Mouse (Mus musculus): Measurements from ENCODE around the gene Slc41a2. TPM values are rescaled to one million over a fixed set of nuclear protein-coding genes. Genes with fewer than 3 reads are reported as not detected.

The Slc41a2 gene
- polyA plus RNA-seq, 1 experiment: 8.5 TPM

DNA sequence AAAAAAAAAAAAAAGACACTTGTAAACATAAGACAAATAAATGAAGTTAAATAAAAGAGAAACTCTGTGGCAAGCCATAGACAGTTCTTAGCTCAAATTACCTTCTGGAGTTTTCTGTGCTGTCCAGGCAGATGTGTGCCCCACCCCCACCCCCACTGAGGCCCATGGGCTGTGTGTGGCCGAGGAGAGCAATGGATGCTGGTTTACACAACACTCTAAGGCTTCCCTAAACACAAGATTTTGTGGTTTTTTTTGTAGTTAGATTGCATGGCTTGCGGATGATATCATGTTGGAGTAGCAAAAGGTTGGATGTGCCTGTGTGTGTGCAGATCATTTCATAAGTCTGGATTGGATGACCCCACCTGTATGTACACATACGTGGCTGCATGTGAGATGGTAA is 116.8 kb downstream of the Slc41a2 start:
- TF ChIP-seq CTCF (IDR thresholded peaks at IDR 0.05; ENCODE audit: control insufficient read depth, insufficient read depth, insufficient replicate concordance, low read depth, low read length): no peak
- no peak for TF ChIP-seq POLR2A (IDR thresholded peaks at IDR 0.05; ENCODE audit: control insufficient read depth, low read depth, low read length)
- Histone ChIP-seq H3K36me3 (ENCODE audit: control insufficient read depth, insufficient read depth, low read length) (no peaks in the 10 kb centered on the region), H3K4me1 (ENCODE audit: control insufficient read depth, insufficient read depth, low read length) (peaks cover 3% of the 10 kb centered on the region; the same call in 1 of the 2 replicates)

GRCm38 (mm10) chr10:83220217-83220616 is 117.5 kb downstream of the Slc41a2 start:
- Histone ChIP-seq H3K27me3 (ENCODE audit: control insufficient read depth, insufficient read depth, low read length) (no peaks in the 10 kb centered on the region), H3K4me1 (ENCODE audit: control insufficient read depth, insufficient read depth, low read length) (peaks cover 3% of the 10 kb centered on the region; the same call in 1 of the 2 replicates), H3K36me3 (ENCODE audit: control insufficient read depth, insufficient read depth, low read length) (no peaks in the 10 kb centered on the region), H3K4me3 (ENCODE audit: control insufficient read depth, low read depth, low read length) (no peak overlapping the region), H3K27ac (ENCODE audit: control insufficient read depth, insufficient read depth, low read depth, low read length) (no peak overlapping the region)
- TF ChIP-seq POLR2A (IDR thresholded peaks at IDR 0.05; ENCODE audit: control insufficient read depth, low read depth, low read length): no peak
- TF ChIP-seq CTCF (IDR thresholded peaks at IDR 0.05; ENCODE audit: control insufficient read depth, insufficient read depth, insufficient replicate concordance, low read depth, low read length): no peak

More for the DNA sequence above, 116.8 kb downstream of the Slc41a2 start:
- no peaks in the 10 kb centered on the region for H3K27me3 ChIP-seq (ENCODE audit: control insufficient read depth, insufficient read depth, low read length)
- H3K27ac ChIP-seq (ENCODE audit: control insufficient read depth, insufficient read depth, low read depth, low read length): no peak overlapping the region
- H3K4me3 ChIP-seq (ENCODE audit: control insufficient read depth, low read depth, low read length): no peak overlapping the region

DNA sequence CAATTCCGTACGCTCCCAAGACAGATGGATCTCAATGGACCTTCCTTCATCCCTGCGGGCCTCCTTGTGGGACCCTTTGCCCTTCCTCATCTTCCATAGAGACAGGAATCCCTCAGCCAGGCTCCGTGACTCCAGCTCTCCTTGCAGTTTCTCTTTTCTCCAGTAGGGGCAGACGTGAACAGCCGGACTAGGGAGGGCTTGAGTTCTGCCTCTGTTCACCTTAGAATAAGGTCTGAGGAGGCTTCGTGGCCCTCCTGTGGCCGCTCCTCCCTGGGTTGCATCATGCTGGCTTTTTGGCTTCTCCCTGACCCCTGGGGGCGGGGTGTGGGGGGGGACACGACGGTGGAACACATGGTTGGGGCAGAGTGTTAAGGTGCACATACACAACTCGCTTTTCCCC is 118.0 kb downstream of the Slc41a2 start:
- TF ChIP-seq CTCF (IDR thresholded peaks at IDR 0.05; ENCODE audit: control insufficient read depth, insufficient read depth, insufficient replicate concordance, low read depth, low read length) (peak; percentile 67; the same call in 1 of the 2 replicates), POLR2A (IDR thresholded peaks at IDR 0.05; ENCODE audit: control insufficient read depth, low read depth, low read length) (no peak)
- Histone ChIP-seq H3K4me3 (ENCODE audit: control insufficient read depth, low read depth, low read length) (no peak overlapping the region), H3K4me1 (ENCODE audit: control insufficient read depth, insufficient read depth, low read length) (peaks cover 3% of the 10 kb centered on the region; the same call in 1 of the 2 replicates), H3K27me3 (ENCODE audit: control insufficient read depth, insufficient read depth, low read length) (no peaks in the 10 kb centered on the region), H3K36me3 (ENCODE audit: control insufficient read depth, insufficient read depth, low read length) (no peaks in the 10 kb centered on the region), H3K27ac (ENCODE audit: control insufficient read depth, insufficient read depth, low read depth, low read length) (no peak overlapping the region)

DNA sequence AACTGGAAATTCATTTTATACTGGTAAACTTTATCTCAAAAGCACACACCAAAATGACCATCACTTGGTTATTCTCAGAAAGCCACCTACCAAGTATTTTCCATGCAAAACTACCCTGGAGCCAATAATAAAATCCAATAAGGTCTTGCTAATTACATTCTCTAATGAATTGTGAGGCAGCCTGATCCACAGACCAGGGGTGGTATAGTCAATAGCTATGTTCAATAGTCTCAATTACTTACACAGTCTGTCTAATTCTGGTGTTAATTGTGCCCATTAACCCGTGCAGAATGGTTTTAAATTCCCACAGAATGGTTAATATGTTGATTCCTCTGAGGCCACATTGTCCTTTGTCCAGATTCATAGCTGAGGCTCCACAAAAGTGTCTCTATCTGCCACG is 118.9 kb downstream of the Slc41a2 start:
- TF ChIP-seq CTCF (IDR thresholded peaks at IDR 0.05; ENCODE audit: control insufficient read depth, insufficient read depth, insufficient replicate concordance, low read depth, low read length) (no peak), POLR2A (IDR thresholded peaks at IDR 0.05; ENCODE audit: control insufficient read depth, low read depth, low read length) (no peak)
- H3K27ac ChIP-seq (ENCODE audit: control insufficient read depth, insufficient read depth, low read depth, low read length): no peak overlapping the region
- H3K27me3 ChIP-seq (ENCODE audit: control insufficient read depth, insufficient read depth, low read length): no peaks in the 10 kb centered on the region

DNA sequence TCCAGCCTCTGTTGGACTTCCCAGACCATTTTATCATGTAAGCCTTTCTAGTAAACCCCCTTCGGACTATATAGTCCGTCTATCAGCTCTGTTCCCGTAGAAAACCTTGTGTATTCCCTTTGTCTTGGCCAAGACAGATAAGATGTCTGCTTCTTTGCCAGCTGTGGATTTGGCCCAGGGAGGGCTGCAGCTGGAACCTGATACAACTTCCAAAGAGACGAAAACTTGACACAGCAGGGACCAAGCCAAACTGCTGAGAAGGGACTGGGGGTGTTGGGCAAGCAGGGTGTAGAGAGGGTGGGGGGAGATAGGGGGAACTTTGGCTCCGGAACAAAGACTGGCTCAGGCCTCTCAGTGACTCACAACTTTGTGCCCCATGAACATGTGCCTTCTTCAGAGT is 120.4 kb downstream of the Slc41a2 start:
- H3K4me3 ChIP-seq (ENCODE audit: control insufficient read depth, low read depth, low read length): no peak overlapping the region
- peaks cover 3% of the 10 kb centered on the region; the same call in 1 of the 2 replicates for H3K4me1 ChIP-seq (ENCODE audit: control insufficient read depth, insufficient read depth, low read length)
- no peaks in the 10 kb centered on the region for H3K36me3 ChIP-seq (ENCODE audit: control insufficient read depth, insufficient read depth, low read length)
- no peaks in the 10 kb centered on the region for H3K27me3 ChIP-seq (ENCODE audit: control insufficient read depth, insufficient read depth, low read length)
- H3K27ac ChIP-seq (ENCODE audit: control insufficient read depth, insufficient read depth, low read depth, low read length): no peak overlapping the region
- TF ChIP-seq POLR2A (IDR thresholded peaks at IDR 0.05; ENCODE audit: control insufficient read depth, low read depth, low read length): no peak
- TF ChIP-seq CTCF (IDR thresholded peaks at IDR 0.05; ENCODE audit: control insufficient read depth, insufficient read depth, insufficient replicate concordance, low read depth, low read length): no peak

More for the DNA sequence above, 118.9 kb downstream of the Slc41a2 start:
- no peaks in the 10 kb centered on the region for H3K36me3 ChIP-seq (ENCODE audit: control insufficient read depth, insufficient read depth, low read length)
- H3K4me1 ChIP-seq (ENCODE audit: control insufficient read depth, insufficient read depth, low read length): peaks cover 3% of the 10 kb centered on the region; the same call in 1 of the 2 replicates
- no peak overlapping the region for H3K4me3 ChIP-seq (ENCODE audit: control insufficient read depth, low read depth, low read length)

DNA sequence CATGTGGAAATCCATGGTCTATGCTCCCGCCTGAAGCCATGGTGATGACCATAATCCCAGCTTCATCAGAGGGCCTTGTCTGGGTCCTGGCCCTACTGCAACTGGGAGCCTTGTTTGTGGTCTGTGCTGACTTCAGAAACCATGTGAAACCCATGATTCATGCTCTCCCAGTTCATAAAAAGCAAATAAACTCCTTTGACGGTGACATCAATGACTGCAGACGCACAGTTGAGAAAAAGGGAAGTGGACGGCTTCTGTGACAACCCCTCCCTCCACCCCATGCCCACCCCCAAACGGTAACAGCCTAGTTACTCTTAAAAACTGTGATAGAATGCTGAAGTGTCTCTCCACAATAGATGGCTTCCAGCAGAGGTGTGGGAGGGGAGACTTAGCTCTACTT is 122.1 kb downstream of the Slc41a2 start:
- no peak for TF ChIP-seq CTCF (IDR thresholded peaks at IDR 0.05; ENCODE audit: control insufficient read depth, insufficient read depth, insufficient replicate concordance, low read depth, low read length)
- no peak for TF ChIP-seq POLR2A (IDR thresholded peaks at IDR 0.05; ENCODE audit: control insufficient read depth, low read depth, low read length)
- Histone ChIP-seq H3K4me1 (ENCODE audit: control insufficient read depth, insufficient read depth, low read length) (peaks cover 3% of the 10 kb centered on the region; the same call in 1 of the 2 replicates), H3K36me3 (ENCODE audit: control insufficient read depth, insufficient read depth, low read length) (no peaks in the 10 kb centered on the region), H3K27me3 (ENCODE audit: control insufficient read depth, insufficient read depth, low read length) (no peaks in the 10 kb centered on the region), H3K27ac (ENCODE audit: control insufficient read depth, insufficient read depth, low read depth, low read length) (no peak overlapping the region), H3K4me3 (ENCODE audit: control insufficient read depth, low read depth, low read length) (no peak overlapping the region)

GRCm38 (mm10) chr10:83212618-83213017 is 125.1 kb downstream of the Slc41a2 start:
- TF ChIP-seq CTCF (IDR thresholded peaks at IDR 0.05; ENCODE audit: control insufficient read depth, insufficient read depth, insufficient replicate concordance, low read depth, low read length): no peak
- TF ChIP-seq POLR2A (IDR thresholded peaks at IDR 0.05; ENCODE audit: control insufficient read depth, low read depth, low read length): no peak
- Histone ChIP-seq H3K4me3 (ENCODE audit: control insufficient read depth, low read depth, low read length) (no peak overlapping the region), H3K27me3 (ENCODE audit: control insufficient read depth, insufficient read depth, low read length) (no peaks in the 10 kb centered on the region), H3K27ac (ENCODE audit: control insufficient read depth, insufficient read depth, low read depth, low read length) (no peak overlapping the region), H3K4me1 (ENCODE audit: control insufficient read depth, insufficient read depth, low read length) (no peaks in the 10 kb centered on the region; the same call in 1 of the 2 replicates), H3K36me3 (ENCODE audit: control insufficient read depth, insufficient read depth, low read length) (no peaks in the 10 kb centered on the region)
